Mouse (Mus musculus) myocyte (in vitro differentiated cells): ENCODE data around the gene Dcakd.

Experiments
- CEBPB ChIP-seq: IDR thresholded peaks from 2 replicates; pipeline ENCODE4 v1.6.1; 2011; ENCODE audit warnings: mild to moderate bottlenecking, moderate library complexity; ENCODE audit not compliant: poor library complexity, insufficient read depth, severe bottlenecking
- E2F4 ChIP-seq: IDR thresholded peaks from one replicate; pipeline ENCODE4 v1.6.1; 2011; ENCODE audit warnings: mild to moderate bottlenecking, control low read depth, moderate library complexity; ENCODE audit not compliant: insufficient read depth
- MAX ChIP-seq: IDR thresholded peaks from one replicate; pipeline ENCODE4 v1.6.1; 2011; ENCODE audit warnings: low read depth, mild to moderate bottlenecking, control low read depth
- POLR2A ChIP-seq: IDR thresholded peaks from one replicate; pipeline ENCODE4 v1.6.1; 2011; ENCODE audit warnings: low read depth, mild to moderate bottlenecking, control low read depth, moderate library complexity; ENCODE audit not compliant: insufficient read length
- REST ChIP-seq: IDR thresholded peaks from one replicate; pipeline ENCODE4 v1.6.1; 2011; ENCODE audit warnings: mild to moderate bottlenecking, control low read depth, moderate library complexity; ENCODE audit not compliant: insufficient read depth, insufficient read length
- SRF ChIP-seq: IDR thresholded peaks from one replicate; pipeline ENCODE4 v1.6.1; 2011; ENCODE audit warnings: low read depth; ENCODE audit not compliant: control insufficient read depth, insufficient read length
- TCF12 ChIP-seq: IDR thresholded peaks from one replicate; pipeline ENCODE4 v1.6.1; 2011; ENCODE audit warnings: mild to moderate bottlenecking, control low read depth; ENCODE audit not compliant: poor library complexity, insufficient read depth, severe bottlenecking
- USF1 ChIP-seq: IDR thresholded peaks from one replicate; pipeline ENCODE4 v1.6.1; 2011; ENCODE audit warnings: low read depth, mild to moderate bottlenecking, control low read depth, moderate library complexity

DNA sequence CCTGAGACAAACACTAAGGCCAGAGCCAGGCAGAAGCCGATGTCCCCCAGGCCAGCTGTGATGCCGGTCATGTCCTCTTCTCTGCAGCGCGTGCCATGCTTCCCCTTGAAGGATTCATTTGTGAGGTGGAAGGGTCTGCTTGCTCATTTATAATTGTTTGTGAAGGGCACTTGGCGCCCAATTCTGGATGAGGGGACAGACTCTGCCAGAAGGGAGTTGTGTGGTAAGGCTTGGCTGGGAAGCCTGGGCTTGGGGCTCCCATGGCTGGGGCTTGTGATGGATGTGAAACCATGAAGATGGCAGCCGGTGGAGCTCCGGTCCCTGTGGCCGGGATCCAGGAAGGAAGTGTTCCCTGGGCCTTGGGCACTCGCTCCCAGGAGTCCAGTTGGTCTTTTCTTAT, 44.0 kb downstream of the Dcakd start:
- TF ChIP-seq POLR2A (no peak), CEBPB (no peak), TCF12 (no peak), REST (no peak), USF1 (no peak), MAX (no peak), E2F4 (no peak), SRF (no peak)
